Mouse (Mus musculus) testis, postnatal 14 days (tissue): ENCODE results near the gene Lenep.
A peak's percentile ranks its signal among the peaks of the same experiment; 100 is the strongest.

Experiments used
- DNase-seq: peaks from one replicate; pipeline ENCODE4 v3.0.0; 2021; ENCODE audit warnings: low spot score

The Lenep gene

DNA sequence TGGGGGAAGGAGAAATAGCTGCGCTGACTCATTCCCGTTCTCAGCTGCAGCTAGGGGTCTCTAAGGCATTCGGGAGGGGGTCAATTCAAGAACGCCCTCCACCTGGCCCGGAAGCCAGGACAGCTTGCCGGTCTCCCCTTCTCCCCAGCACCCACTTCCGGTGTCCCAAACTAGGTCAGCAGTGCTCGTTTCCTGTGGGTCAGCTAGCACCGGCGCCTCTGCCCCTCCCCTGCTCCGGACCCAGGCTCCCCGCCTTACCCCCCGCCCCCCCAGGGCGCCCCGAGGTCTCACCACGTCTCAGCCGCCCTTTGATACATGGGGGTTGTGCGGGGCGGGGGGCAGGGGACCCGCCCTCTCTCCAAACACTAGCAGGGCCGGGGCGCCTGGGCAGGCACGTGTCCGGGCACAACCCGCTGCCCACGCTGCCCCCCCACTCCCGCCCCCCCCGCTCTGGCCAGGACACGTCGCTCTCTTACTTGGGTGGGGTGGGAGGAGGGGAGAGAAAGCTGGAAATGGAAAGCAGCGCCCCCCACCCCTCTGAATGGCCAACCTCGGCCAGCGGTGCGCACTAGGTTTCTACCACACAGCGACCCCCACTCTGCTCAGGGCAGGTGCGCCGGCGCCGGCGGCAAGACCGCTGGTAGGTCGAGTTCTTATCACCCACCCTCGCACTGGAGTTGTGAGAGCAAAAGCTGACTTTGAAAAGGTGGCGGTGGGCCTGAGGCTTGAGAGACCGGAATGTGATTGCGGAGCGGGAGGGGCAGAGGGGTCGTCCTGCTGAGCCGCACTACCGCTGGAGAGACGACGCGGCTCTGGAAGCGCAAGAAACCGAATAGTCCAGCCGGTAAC is 10.7 kb downstream of the Lenep start:
- peak; percentile 60 for DNase-seq

DNA sequence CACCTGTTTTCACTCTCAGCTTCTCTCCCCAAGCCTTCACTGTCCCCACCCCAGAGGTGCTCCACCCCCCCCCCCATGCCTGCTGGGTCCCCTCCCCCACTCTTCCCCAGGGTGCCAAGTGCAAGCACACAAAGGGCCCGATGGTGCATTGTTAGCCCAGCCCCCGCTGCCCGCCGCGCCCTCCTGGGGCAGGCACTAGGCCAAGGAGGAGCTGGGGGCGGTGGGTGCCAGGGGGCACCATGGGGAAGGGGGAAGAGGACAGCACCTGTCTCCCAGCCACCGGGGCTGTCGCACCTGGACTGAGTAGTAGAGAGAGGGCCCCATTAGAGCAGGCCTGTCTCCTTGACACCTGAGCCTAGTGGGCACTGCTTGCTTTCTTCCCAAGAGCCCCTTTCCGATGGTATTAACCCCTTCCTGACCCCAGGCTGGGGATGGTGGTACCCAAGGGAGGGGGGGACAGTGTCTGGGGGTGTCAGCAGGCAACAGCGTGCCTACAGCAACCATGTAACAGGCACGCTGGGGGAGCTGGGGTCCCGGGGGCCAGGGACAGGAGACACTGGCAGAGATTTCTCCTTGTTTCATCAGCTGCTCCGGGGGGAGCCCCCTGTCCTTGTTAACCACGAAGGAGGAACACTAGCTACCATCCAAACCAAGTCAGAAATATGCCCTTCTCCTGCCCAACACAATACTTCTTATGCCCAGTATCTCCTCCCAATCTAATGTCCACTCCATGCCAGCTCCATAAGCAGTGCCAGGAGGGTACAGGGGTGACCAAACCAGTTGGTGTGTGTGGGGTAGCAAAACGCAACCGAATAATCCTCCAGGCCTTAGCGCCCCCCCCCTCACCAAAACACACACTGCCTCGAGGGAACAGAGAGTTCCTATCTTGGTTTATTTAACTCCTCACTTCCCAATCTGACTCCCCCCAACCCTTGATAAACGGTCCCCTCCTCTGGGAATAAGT is 11.6 kb downstream of the Lenep start:
- no peak for DNase-seq

GRCm38 (mm10) chr3:89390111-89390515 is 12.5 kb downstream of the Lenep start:
- DNase-seq: no peak

- no peak for DNase-seq
Observed at GRCm38 (mm10) chr3:89388901-89389740, 13.5 kb downstream of the Lenep start.

- DNase-seq: no peak
Observed at GRCm38 (mm10) chr3:89388134-89388881, 14.3 kb downstream of the Lenep start.

DNA sequence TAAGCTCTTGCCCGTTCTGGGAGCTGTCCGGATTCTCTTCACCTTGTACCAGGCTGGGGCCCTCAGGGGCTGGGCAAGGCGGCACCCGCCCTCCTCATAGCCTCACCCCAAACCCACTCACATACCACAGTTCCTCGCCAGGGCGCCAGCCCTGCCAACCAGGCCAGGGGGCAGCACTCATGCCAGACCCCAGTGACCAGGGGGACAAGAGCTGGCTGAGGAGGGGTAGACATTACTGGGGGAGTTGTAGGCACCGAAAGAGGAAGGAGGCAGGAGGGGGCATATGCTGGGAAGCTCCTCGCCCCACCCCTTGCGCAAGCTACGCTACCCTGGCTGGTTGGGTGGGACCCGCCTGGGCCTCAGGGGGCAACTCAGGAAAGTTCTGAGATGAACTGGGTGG is 15.0 kb downstream of the Lenep start:
- DNase-seq: no peak

- no peak for DNase-seq
Observed at GRCm38 (mm10) chr3:89386438-89387420, 15.9 kb downstream of the Lenep start.

- no peak for DNase-seq
Observed at GRCm38 (mm10) chr3:89385451-89385850, 17.1 kb downstream of the Lenep start.

GRCm38 (mm10) chr3:89384331-89385076 is 18.1 kb downstream of the Lenep start:
- DNase-seq: no peak

- no peak for DNase-seq
Observed at GRCm38 (mm10) chr3:89383651-89384255, 18.8 kb downstream of the Lenep start.

- no peak for DNase-seq
Observed at GRCm38 (mm10) chr3:89382950-89383349, 19.6 kb downstream of the Lenep start.

GRCm38 (mm10) chr3:89382033-89382882 is 20.3 kb downstream of the Lenep start:
- no peak for DNase-seq

DNA sequence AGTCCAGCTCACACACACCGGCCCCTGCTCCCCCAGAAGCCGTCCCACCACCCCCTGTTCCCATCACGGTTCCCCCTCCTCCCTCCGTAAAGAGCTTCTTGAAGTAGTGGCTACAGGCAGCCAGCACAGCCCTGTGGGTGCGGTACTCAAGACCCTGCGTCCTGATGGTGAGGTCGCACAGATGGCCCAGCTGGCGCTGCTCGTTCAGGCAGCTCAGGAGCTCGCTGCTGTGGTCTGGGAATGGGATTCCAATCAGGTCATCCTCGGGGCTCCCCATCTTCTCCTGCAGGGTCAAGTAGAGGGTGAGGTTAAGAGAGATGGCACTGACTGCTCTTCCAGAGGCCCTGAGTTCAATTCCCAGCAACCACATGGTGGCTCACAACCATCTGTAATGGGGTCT is 21.4 kb downstream of the Lenep start:
- no peak for DNase-seq

GRCm38 (mm10) chr3:89380711-89381110 is 21.9 kb downstream of the Lenep start:
- DNase-seq: no peak

- DNase-seq: no peak
Observed at GRCm38 (mm10) chr3:89380291-89380690, 22.3 kb downstream of the Lenep start.

- no peak for DNase-seq
Observed at GRCm38 (mm10) chr3:89379388-89380131, 23.0 kb downstream of the Lenep start.
